Mouse (Mus musculus) left cerebral cortex, postnatal 36 days (tissue): ENCODE measurements around the gene Tmem138. TPM values are rescaled to one million over a fixed set of nuclear protein-coding genes. Genes with fewer than 3 reads are reported as not detected.

Source experiments
- DNase-seq, 2 experiments: peaks; one replicate each; pipeline ENCODE4 v3.0.0; 2021 to 2022; ENCODE audit warnings: low spot score in 2 of 2, mixed read lengths in 1 of 2
- intact Hi-C: fragments of 180-260 bp; cut with DNase I; formaldehyde crosslinking; loops from one replicate; pipeline ENCODE4 v1.15.1; 2025
- total RNA-seq, 2 experiments: library from RNA; stranded (reverse); gene quantifications; 2 replicates each; pipeline ENCODE4 v1.2.3; 2021

Tmem138 gene
- total RNA-seq, 2 experiments from 2014 or later, result 11.6 to 16.5 TPM

GRCm38 (mm10) chr19:10521926-10522325, 55.2 kb downstream of the Tmem138 start:
- no peak for DNase-seq
- intact Hi-C loops, result no loop called here

Other genes starting within 250 kb of the Tmem138 start
- gene Syt7, start 188.3 kb downstream of the Tmem138 start, total RNA-seq, result 100 to 1,000 TPM; 331 to 365 TPM
- 10 to 100 TPM; 16.3 to 21.2 TPM for gene Lrrc10b, start 119.9 kb downstream of the Tmem138 start, total RNA-seq
- 1 to 10 TPM in 1 of 2 experiments, under 1 TPM in 1; 0.86 to 1.2 TPM for gene Ppp1r32, start 94.4 kb downstream of the Tmem138 start, total RNA-seq
- gene Cpsf7, start 52.1 kb downstream of the Tmem138 start, total RNA-seq, result 10 to 100 TPM; 67.8 to 88.8 TPM
- gene Sdhaf2, start 51.2 kb downstream of the Tmem138 start, total RNA-seq, result 10 to 100 TPM; 53.6 to 60.8 TPM
- 10 to 100 TPM; 11.1 to 12.7 TPM for gene Tmem216, start 21.1 kb downstream of the Tmem138 start, total RNA-seq
- gene Cyb561a3, start 190 bp downstream of the Tmem138 start, total RNA-seq, result 10 to 100 TPM; 11.8 to 13.9 TPM
- 100 to 1,000 TPM; 193 to 209 TPM for gene Ddb1, start 28.0 kb upstream of the Tmem138 start, total RNA-seq
- gene Tkfc, start 28.3 kb upstream of the Tmem138 start, total RNA-seq, result 10 to 100 TPM; 20.0 to 23.1 TPM
- gene Vwce, start 56.9 kb upstream of the Tmem138 start, total RNA-seq, result under 1 TPM; 0.35 to 0.66 TPM
- not detected for gene Pga5, start 100.7 kb upstream of the Tmem138 start, total RNA-seq
- gene Vps37c, start 111.4 kb upstream of the Tmem138 start, total RNA-seq, result 10 to 100 TPM; 23.0 to 23.2 TPM
- not detected for gene Cd5, start 161.6 kb upstream of the Tmem138 start, total RNA-seq